Mouse (Mus musculus): ENCODE measurements around the gene Lamc2. TPM values are rescaled to one million over a fixed set of nuclear protein-coding genes. Genes with fewer than 3 reads are reported as not detected.

Gene Lamc2
- total and polyA plus RNA-seq, 2 experiments: 0.05 to 0.18 TPM

DNA sequence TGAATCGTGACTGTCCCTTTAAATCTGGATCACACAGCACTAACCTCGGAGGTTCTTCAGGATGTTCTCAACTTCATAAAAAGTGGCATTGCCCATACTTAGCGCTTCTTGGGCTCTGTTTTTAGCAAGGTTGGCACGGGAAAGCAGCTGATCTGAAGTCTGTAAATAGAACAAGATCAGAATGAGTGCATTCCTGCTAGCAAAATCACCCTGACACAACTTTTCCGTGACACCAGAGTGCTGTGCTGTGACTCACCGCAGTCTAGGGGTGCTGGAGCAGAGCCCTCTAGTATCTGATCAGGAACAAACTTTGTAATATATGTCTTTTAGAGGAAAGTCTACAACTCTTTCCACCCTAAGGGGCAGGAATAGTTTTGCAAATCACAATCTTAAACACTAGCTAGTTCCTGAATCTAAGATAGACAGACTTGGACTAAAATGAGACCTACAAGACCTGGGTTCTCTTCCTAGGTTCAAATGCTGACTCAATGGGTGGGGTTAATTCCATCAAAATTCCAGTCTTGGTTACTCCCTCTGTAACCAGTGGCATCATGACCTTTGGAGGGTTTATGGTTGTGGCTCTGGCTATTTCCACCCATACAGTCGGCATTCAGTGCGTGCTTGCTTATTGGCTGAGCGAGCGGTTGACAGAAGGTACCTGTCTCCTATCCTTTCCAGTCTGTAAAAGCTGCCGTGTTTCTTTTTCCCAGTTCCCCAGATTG, 56.1 kb downstream of the Lamc2 start:
- DNase-seq (ENCODE audit: extremely low read depth, low read depth, low spot score): no peak
- Histone ChIP-seq H3K27ac (replicated peaks; ENCODE audit: insufficient read depth, low read depth, low read length) (no peak overlapping the region), H3K36me3 (ENCODE audit: control insufficient read depth, insufficient read depth, low read length) (no peaks in the 10 kb centered on the region), H3K27me3 (ENCODE audit: control insufficient read depth, insufficient read depth, low read length) (no peaks in the 10 kb centered on the region), H3K4me3 (ENCODE audit: insufficient read depth, low read depth, low read length) (no peak overlapping the region), H3K4me1 (ENCODE audit: control insufficient read depth, insufficient read depth, low read length) (no peaks in the 10 kb centered on the region), H3K9ac (ENCODE audit: low read depth, low read length) (no peak overlapping the region), H3K79me2 (ENCODE audit: control insufficient read depth, insufficient read depth, low read length) (no peaks in the 10 kb centered on the region)
- WGBS: 79% methylated on average over 11 of the region's 11 CpGs
- TF ChIP-seq POLR2A (IDR thresholded peaks at IDR 0.05; ENCODE audit: extremely low read depth, insufficient read depth, low read length): no peak
- no peak for TF ChIP-seq CTCF (IDR thresholded peaks at IDR 0.05; ENCODE audit: low read depth, low read length)

DNA sequence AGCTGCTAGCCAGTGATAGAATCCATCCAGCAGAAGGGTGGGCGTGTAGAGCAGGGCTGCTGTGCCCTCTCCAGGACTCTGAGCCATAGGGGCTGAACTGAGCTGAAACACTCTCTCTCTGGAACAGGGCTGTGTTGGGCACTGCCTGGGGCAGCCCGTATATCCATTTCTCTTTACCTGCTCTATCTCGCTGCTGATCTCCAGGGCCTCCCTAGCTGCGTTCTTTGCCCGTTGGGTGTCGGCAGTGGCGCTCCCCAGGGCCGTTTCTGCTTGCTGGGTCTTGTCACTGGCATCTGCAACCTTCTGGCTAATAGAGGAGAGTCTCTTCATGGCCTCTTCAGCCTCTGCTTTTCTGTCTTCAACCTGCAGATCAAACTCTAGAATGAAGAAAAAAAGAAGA, 57.5 kb downstream of the Lamc2 start:
- 65% methylated on average over 8 of the region's 8 CpGs for WGBS
- Histone ChIP-seq H3K9ac (ENCODE audit: low read depth, low read length) (no peak overlapping the region), H3K27me3 (ENCODE audit: control insufficient read depth, insufficient read depth, low read length) (no peaks in the 10 kb centered on the region), H3K36me3 (ENCODE audit: control insufficient read depth, insufficient read depth, low read length) (no peaks in the 10 kb centered on the region), H3K4me1 (ENCODE audit: control insufficient read depth, insufficient read depth, low read length) (no peaks in the 10 kb centered on the region), H3K4me3 (ENCODE audit: insufficient read depth, low read depth, low read length) (no peak overlapping the region), H3K79me2 (ENCODE audit: control insufficient read depth, insufficient read depth, low read length) (no peaks in the 10 kb centered on the region), H3K27ac (replicated peaks; ENCODE audit: insufficient read depth, low read depth, low read length) (no peak overlapping the region)
- TF ChIP-seq POLR2A (IDR thresholded peaks at IDR 0.05; ENCODE audit: extremely low read depth, insufficient read depth, low read length): no peak
- TF ChIP-seq CTCF (IDR thresholded peaks at IDR 0.05; ENCODE audit: low read depth, low read length): no peak
- no peak for DNase-seq (ENCODE audit: extremely low read depth, low read depth, low spot score)

DNA sequence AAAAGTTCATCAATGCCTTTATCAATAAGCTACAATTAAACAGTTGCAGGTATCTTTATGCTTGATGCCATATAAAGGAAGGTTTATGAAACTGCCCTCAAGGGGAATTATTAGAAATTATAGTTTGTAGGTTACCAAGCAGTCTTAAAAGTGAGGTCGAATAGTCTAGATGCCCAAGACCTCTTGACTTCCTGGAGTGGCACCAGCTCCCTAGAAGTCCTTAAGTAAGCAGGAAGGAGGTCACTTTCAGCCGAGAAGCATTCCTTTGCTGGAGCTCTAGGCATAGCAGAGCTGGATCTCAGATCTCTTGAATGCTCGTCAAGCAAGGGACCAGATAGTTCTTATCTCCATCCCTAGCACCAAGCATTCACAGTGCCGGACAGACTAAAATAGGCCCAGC, 58.6 kb downstream of the Lamc2 start:
- H3K79me2 ChIP-seq (ENCODE audit: control insufficient read depth, insufficient read depth, low read length): no peaks in the 10 kb centered on the region
- H3K27me3 ChIP-seq (ENCODE audit: control insufficient read depth, insufficient read depth, low read length): no peaks in the 10 kb centered on the region
- no peak overlapping the region for H3K4me3 ChIP-seq (ENCODE audit: insufficient read depth, low read depth, low read length)
- H3K9ac ChIP-seq (ENCODE audit: low read depth, low read length): no peak overlapping the region
- no peaks in the 10 kb centered on the region for H3K36me3 ChIP-seq (ENCODE audit: control insufficient read depth, insufficient read depth, low read length)
- H3K4me1 ChIP-seq (ENCODE audit: control insufficient read depth, insufficient read depth, low read length): no peaks in the 10 kb centered on the region
- DNase-seq (ENCODE audit: extremely low read depth, low read depth, low spot score): no peak
- TF ChIP-seq POLR2A (IDR thresholded peaks at IDR 0.05; ENCODE audit: extremely low read depth, insufficient read depth, low read length) (no peak), CTCF (IDR thresholded peaks at IDR 0.05; ENCODE audit: low read depth, low read length) (no peak)
- WGBS: 57% methylated on average over 4 of the region's 4 CpGs
- no peak overlapping the region for H3K27ac ChIP-seq (replicated peaks; ENCODE audit: insufficient read depth, low read depth, low read length)

DNA sequence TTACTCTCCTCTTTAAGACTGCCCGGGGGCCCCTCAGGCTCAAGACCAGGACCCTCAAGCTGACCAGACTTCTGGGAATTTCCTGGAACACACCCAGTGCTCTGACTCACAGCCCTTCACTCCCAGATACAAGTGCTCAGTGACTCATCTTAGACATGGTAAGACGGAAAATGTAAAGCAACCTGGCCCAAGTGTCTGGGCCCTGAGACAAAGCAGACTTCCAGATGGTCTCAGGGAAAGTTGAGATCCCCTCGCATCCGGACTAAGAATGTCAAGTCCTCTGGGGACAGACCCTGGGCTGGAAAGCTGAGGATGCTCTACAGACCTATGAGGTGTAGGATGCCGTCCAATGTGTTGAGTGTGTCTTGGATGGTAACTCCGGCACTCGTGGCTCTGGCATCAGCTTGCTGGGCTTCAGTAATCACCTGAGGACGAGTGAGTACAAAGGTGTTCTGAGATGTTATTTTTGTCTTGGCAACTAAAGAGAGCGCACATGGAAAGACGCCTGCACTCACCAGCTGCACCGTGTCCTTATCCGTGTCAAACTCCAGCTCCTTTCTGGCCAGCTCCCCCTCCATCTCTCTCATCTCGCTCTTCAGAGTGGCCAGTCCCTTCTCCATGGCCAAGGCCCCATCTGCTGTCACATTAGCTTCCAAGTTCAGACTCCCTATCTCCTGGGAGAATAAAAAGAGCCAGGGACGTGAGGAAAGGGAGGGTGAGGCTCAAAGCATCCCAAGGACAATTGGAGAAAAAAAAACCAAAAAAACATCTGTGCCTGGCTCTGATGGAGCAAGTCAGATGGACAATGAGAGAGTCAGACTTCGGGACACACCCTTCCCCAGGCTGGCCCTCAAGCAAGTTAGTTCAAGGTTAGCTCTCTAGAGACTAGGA, 59.5 kb downstream of the Lamc2 start:
- TF ChIP-seq CTCF (IDR thresholded peaks at IDR 0.05; ENCODE audit: low read depth, low read length): no peak
- TF ChIP-seq POLR2A (IDR thresholded peaks at IDR 0.05; ENCODE audit: extremely low read depth, insufficient read depth, low read length): no peak
- Histone ChIP-seq H3K4me1 (ENCODE audit: control insufficient read depth, insufficient read depth, low read length) (no peaks in the 10 kb centered on the region), H3K79me2 (ENCODE audit: control insufficient read depth, insufficient read depth, low read length) (no peaks in the 10 kb centered on the region), H3K4me3 (ENCODE audit: insufficient read depth, low read depth, low read length) (no peak overlapping the region), H3K27me3 (ENCODE audit: control insufficient read depth, insufficient read depth, low read length) (no peaks in the 10 kb centered on the region), H3K9ac (ENCODE audit: low read depth, low read length) (no peak overlapping the region), H3K27ac (replicated peaks; ENCODE audit: insufficient read depth, low read depth, low read length) (no peak overlapping the region), H3K36me3 (ENCODE audit: control insufficient read depth, insufficient read depth, low read length) (no peaks in the 10 kb centered on the region)
- 85% methylated on average over 15 of the region's 15 CpGs for WGBS
- DNase-seq (ENCODE audit: extremely low read depth, low read depth, low spot score): no peak

DNA sequence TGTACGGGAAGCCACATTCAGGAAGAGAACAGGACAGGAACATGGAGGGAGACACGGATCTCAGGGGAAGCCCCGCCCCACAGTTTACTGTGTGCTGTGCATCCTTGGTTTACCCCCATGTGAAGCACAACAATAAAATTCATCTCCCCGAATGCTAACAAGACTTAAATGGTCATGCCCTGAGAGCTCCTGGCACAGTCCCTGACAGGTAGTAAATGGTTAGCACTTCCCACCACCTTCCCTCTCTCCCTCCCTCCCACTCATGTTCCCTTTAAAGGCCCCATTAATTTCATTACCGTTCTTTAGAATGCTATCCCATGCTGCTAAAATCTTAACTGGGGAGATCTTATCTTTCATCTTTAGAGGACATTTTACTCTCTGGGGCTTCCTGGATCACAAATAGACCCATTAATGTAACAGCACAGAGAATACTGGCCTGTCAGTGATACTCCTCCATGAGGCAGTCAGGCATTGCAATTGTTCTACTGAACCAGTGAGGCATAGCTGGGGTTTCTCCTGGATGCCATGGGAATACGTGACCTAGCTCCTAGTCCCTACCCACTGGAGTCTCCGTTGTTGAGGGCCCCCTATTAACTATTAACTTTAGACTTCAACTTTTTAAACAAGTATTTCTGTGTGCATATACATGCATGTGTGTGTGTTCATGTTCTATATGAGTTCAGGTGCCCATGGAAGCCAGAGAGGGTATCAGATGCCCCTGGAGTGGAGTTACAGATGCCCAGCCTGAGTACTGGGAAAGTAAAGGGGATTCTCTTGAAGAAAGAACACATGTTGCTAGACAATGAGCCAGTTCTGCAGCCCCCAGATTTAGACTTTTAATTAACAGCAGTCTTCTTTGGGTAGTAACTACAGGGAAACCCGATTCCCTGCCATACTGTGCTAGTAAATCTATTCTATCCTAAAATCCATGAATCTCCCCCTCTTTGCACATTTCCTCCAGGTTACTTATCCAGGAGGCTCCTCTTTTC, 60.7 kb downstream of the Lamc2 start:
- no peaks in the 10 kb centered on the region for H3K27me3 ChIP-seq (ENCODE audit: control insufficient read depth, insufficient read depth, low read length)
- no peaks in the 10 kb centered on the region for H3K79me2 ChIP-seq (ENCODE audit: control insufficient read depth, insufficient read depth, low read length)
- no peak overlapping the region for H3K9ac ChIP-seq (ENCODE audit: low read depth, low read length)
- TF ChIP-seq CTCF (IDR thresholded peaks at IDR 0.05; ENCODE audit: low read depth, low read length) (no peak), POLR2A (IDR thresholded peaks at IDR 0.05; ENCODE audit: extremely low read depth, insufficient read depth, low read length) (no peak)
- H3K27ac ChIP-seq (replicated peaks; ENCODE audit: insufficient read depth, low read depth, low read length): no peak overlapping the region
- 78% methylated on average over 8 of the region's 8 CpGs for WGBS
- H3K4me1 ChIP-seq (ENCODE audit: control insufficient read depth, insufficient read depth, low read length): no peaks in the 10 kb centered on the region
- no peak overlapping the region for H3K4me3 ChIP-seq (ENCODE audit: insufficient read depth, low read depth, low read length)
- no peak for DNase-seq (ENCODE audit: extremely low read depth, low read depth, low spot score)
- H3K36me3 ChIP-seq (ENCODE audit: control insufficient read depth, insufficient read depth, low read length): no peaks in the 10 kb centered on the region
